Mouse (Mus musculus): ENCODE measurements around the gene Fry. TPM values are rescaled to one million over a fixed set of nuclear protein-coding genes. Genes with fewer than 3 reads are reported as not detected.
A peak's percentile ranks its signal among the peaks of the same experiment; 100 is the strongest.

Fry gene
- polyA plus RNA-seq, 1 experiment from 2014 or later = 8.8 TPM

- WGBS = 72% methylated on average over 4 of the region's 4 CpGs
- Histone ChIP-seq H3K4me2 (no peak overlapping the region), H3K27ac (ENCODE audit: low read depth, low read length) (no peak overlapping the region), H3K9ac (ENCODE audit: low read length) (no peak overlapping the region), H3K27me3 (ENCODE audit: control insufficient read depth, insufficient read depth, low read length) (no peaks in the 10 kb centered on the region), H3K4me1 (ENCODE audit: control insufficient read depth, insufficient read depth, low read length) (no peaks in the 10 kb centered on the region), H3K4me3 (ENCODE audit: low read depth, low read length) (no peak overlapping the region), H3K36me3 (ENCODE audit: control insufficient read depth, insufficient read depth, low read length) (no peaks in the 10 kb centered on the region), H3K9me3 (ENCODE audit: control insufficient read depth, low read length) (no peaks in the 10 kb centered on the region)
- DNase-seq (ENCODE audit: low spot score, missing footprints) (no peak), ATAC-seq (ENCODE audit: low FRiP score) (no peak)
These were observed 394.8 kb downstream of the Fry start for GRCm38 (mm10) chr5:150513264-150513663.

GRCm38 (mm10) chr5:150514027-150514426 is 395.6 kb downstream of the Fry start:
- DNase-seq (ENCODE audit: low spot score, missing footprints) = no peak
- H3K27me3 ChIP-seq (ENCODE audit: control insufficient read depth, insufficient read depth, low read length) = no peaks in the 10 kb centered on the region
- H3K9me3 ChIP-seq (ENCODE audit: control insufficient read depth, low read length) = no peaks in the 10 kb centered on the region
- no peak overlapping the region for H3K4me3 ChIP-seq (ENCODE audit: low read depth, low read length)
- no peaks in the 10 kb centered on the region for H3K4me1 ChIP-seq (ENCODE audit: control insufficient read depth, insufficient read depth, low read length)
- WGBS = 96% methylated on average over 1 of the region's 1 CpGs
- H3K9ac ChIP-seq (ENCODE audit: low read length) = no peak overlapping the region
- no peaks in the 10 kb centered on the region for H3K36me3 ChIP-seq (ENCODE audit: control insufficient read depth, insufficient read depth, low read length)
- H3K27ac ChIP-seq (ENCODE audit: low read depth, low read length) = no peak overlapping the region
- ATAC-seq (ENCODE audit: low FRiP score) = no peak
- H3K4me2 ChIP-seq = no peak overlapping the region

- H3K9ac ChIP-seq (ENCODE audit: low read length) = no peak within 1 kb of the TSS
- no peak within 1 kb of the TSS for H3K4me3 ChIP-seq (ENCODE audit: low read depth, low read length)
- no peaks in the 10 kb centered on the region for H3K4me1 ChIP-seq (ENCODE audit: control insufficient read depth, insufficient read depth, low read length)
- H3K27ac ChIP-seq (ENCODE audit: low read depth, low read length) = no peak within 1 kb of the TSS
- H3K27me3 ChIP-seq (ENCODE audit: control insufficient read depth, insufficient read depth, low read length) = no peaks in the 10 kb centered on the region
- no peaks in the 10 kb centered on the region for H3K9me3 ChIP-seq (ENCODE audit: control insufficient read depth, low read length)
- no peak within 1 kb of the TSS for H3K4me2 ChIP-seq
- no peaks in the 10 kb centered on the region for H3K36me3 ChIP-seq (ENCODE audit: control insufficient read depth, insufficient read depth, low read length)
- DNase-seq (ENCODE audit: low spot score, missing footprints) = no peak
- no peak for ATAC-seq (ENCODE audit: low FRiP score)
- 74% methylated on average over 4 of the region's 4 CpGs for WGBS
These were observed 399.6 kb downstream of the Fry start, which contains the start of gene Zar1l for GRCm38 (mm10) chr5:150518064-150518463. Zar1l (minus strand) TSS chr5:150518164.

GRCm38 (mm10) chr5:150519551-150519950 is 401.1 kb downstream of the Fry start:
- H3K9ac ChIP-seq (ENCODE audit: low read length) = no peak overlapping the region
- H3K4me3 ChIP-seq (ENCODE audit: low read depth, low read length) = no peak overlapping the region
- no peak overlapping the region for H3K4me2 ChIP-seq
- WGBS = 88% methylated on average over 1 of the region's 1 CpGs
- ATAC-seq (ENCODE audit: low FRiP score) (no peak), DNase-seq (ENCODE audit: low spot score, missing footprints) (no peak)
- H3K27ac ChIP-seq (ENCODE audit: low read depth, low read length) = no peak overlapping the region
- H3K36me3 ChIP-seq (ENCODE audit: control insufficient read depth, insufficient read depth, low read length) = no peaks in the 10 kb centered on the region
- H3K27me3 ChIP-seq (ENCODE audit: control insufficient read depth, insufficient read depth, low read length) = no peaks in the 10 kb centered on the region
- H3K4me1 ChIP-seq (ENCODE audit: control insufficient read depth, insufficient read depth, low read length) = no peaks in the 10 kb centered on the region
- H3K9me3 ChIP-seq (ENCODE audit: control insufficient read depth, low read length) = no peaks in the 10 kb centered on the region

- peak within 1 kb of the TSS; percentile 10; the same call in 1 of the 2 replicates for H3K27ac ChIP-seq (ENCODE audit: low read depth, low read length)
- H3K9me3 ChIP-seq (ENCODE audit: control insufficient read depth, low read length) = no peaks in the 10 kb centered on the region
- peak within 1 kb of the TSS; percentile 70 for H3K9ac ChIP-seq (ENCODE audit: low read length)
- 6% methylated on average over 60 of the region's 63 CpGs for WGBS
- no peaks in the 10 kb centered on the region for H3K27me3 ChIP-seq (ENCODE audit: control insufficient read depth, insufficient read depth, low read length)
- no peaks in the 10 kb centered on the region for H3K36me3 ChIP-seq (ENCODE audit: control insufficient read depth, insufficient read depth, low read length)
- H3K4me2 ChIP-seq = peak within 1 kb of the TSS; percentile 50
- peak within 1 kb of the TSS; percentile 48 for H3K4me3 ChIP-seq (ENCODE audit: low read depth, low read length)
- peak; percentile 99 for DNase-seq (ENCODE audit: low spot score, missing footprints)
- H3K4me1 ChIP-seq (ENCODE audit: control insufficient read depth, insufficient read depth, low read length) = no peaks in the 10 kb centered on the region
- ATAC-seq (ENCODE audit: low FRiP score) = peak; percentile 96
These were observed 403.8 kb downstream of the Fry start, which contains the start of gene Brca2 for GRCm38 (mm10) chr5:150521937-150522866. Brca2 (plus strand) TSS chr5:150522630.

GRCm38 (mm10) chr5:150522867-150523234 is 404.4 kb downstream of the Fry start:
- Histone ChIP-seq H3K4me3 (ENCODE audit: low read depth, low read length) (peak overlapping the region; percentile 48), H3K9ac (ENCODE audit: low read length) (peak overlapping the region; percentile 70), H3K27me3 (ENCODE audit: control insufficient read depth, insufficient read depth, low read length) (no peaks in the 10 kb centered on the region), H3K9me3 (ENCODE audit: control insufficient read depth, low read length) (no peaks in the 10 kb centered on the region), H3K27ac (ENCODE audit: low read depth, low read length) (peak overlapping the region; percentile 10; the same call in 1 of the 2 replicates), H3K36me3 (ENCODE audit: control insufficient read depth, insufficient read depth, low read length) (no peaks in the 10 kb centered on the region), H3K4me2 (peak overlapping the region; percentile 50), H3K4me1 (ENCODE audit: control insufficient read depth, insufficient read depth, low read length) (no peaks in the 10 kb centered on the region)
- ATAC-seq (ENCODE audit: low FRiP score) = no peak
- WGBS = 15% methylated on average over 11 of the region's 11 CpGs
- DNase-seq (ENCODE audit: low spot score, missing footprints) = no peak

GRCm38 (mm10) chr5:150525239-150525638 is 406.8 kb downstream of the Fry start:
- DNase-seq (ENCODE audit: low spot score, missing footprints) (no peak), ATAC-seq (ENCODE audit: low FRiP score) (no peak)
- Histone ChIP-seq H3K9ac (ENCODE audit: low read length) (no peak overlapping the region), H3K36me3 (ENCODE audit: control insufficient read depth, insufficient read depth, low read length) (no peaks in the 10 kb centered on the region), H3K27ac (ENCODE audit: low read depth, low read length) (no peak overlapping the region), H3K9me3 (ENCODE audit: control insufficient read depth, low read length) (no peaks in the 10 kb centered on the region), H3K27me3 (ENCODE audit: control insufficient read depth, insufficient read depth, low read length) (no peaks in the 10 kb centered on the region), H3K4me2 (no peak overlapping the region), H3K4me1 (ENCODE audit: control insufficient read depth, insufficient read depth, low read length) (no peaks in the 10 kb centered on the region), H3K4me3 (ENCODE audit: low read depth, low read length) (no peak overlapping the region)
- 84% methylated on average over 2 of the region's 2 CpGs for WGBS

- WGBS = 92% methylated on average over 1 of the region's 1 CpGs
- no peak overlapping the region for H3K9ac ChIP-seq (ENCODE audit: low read length)
- no peaks in the 10 kb centered on the region for H3K4me1 ChIP-seq (ENCODE audit: control insufficient read depth, insufficient read depth, low read length)
- no peaks in the 10 kb centered on the region for H3K27me3 ChIP-seq (ENCODE audit: control insufficient read depth, insufficient read depth, low read length)
- ATAC-seq (ENCODE audit: low FRiP score) = no peak
- DNase-seq (ENCODE audit: low spot score, missing footprints) = no peak
- H3K4me2 ChIP-seq = no peak overlapping the region
- peaks cover 22% of the 10 kb centered on the region for H3K36me3 ChIP-seq (ENCODE audit: control insufficient read depth, insufficient read depth, low read length)
- no peak overlapping the region for H3K27ac ChIP-seq (ENCODE audit: low read depth, low read length)
- no peaks in the 10 kb centered on the region for H3K9me3 ChIP-seq (ENCODE audit: control insufficient read depth, low read length)
- no peak overlapping the region for H3K4me3 ChIP-seq (ENCODE audit: low read depth, low read length)
These were observed 422.9 kb downstream of the Fry start for GRCm38 (mm10) chr5:150541302-150541701.

- Histone ChIP-seq H3K36me3 (ENCODE audit: control insufficient read depth, insufficient read depth, low read length) (peaks cover 13% of the 10 kb centered on the region), H3K4me1 (ENCODE audit: control insufficient read depth, insufficient read depth, low read length) (no peaks in the 10 kb centered on the region), H3K9me3 (ENCODE audit: control insufficient read depth, low read length) (no peaks in the 10 kb centered on the region), H3K4me3 (ENCODE audit: low read depth, low read length) (no peak overlapping the region), H3K4me2 (no peak overlapping the region), H3K9ac (ENCODE audit: low read length) (no peak overlapping the region), H3K27ac (ENCODE audit: low read depth, low read length) (no peak overlapping the region), H3K27me3 (ENCODE audit: control insufficient read depth, insufficient read depth, low read length) (no peaks in the 10 kb centered on the region)
- no peak for ATAC-seq (ENCODE audit: low FRiP score)
- DNase-seq (ENCODE audit: low spot score, missing footprints) = no peak
- 97% methylated on average over 2 of the region's 2 CpGs for WGBS
These were observed 424.7 kb downstream of the Fry start for GRCm38 (mm10) chr5:150543184-150543583.

All from midbrain, embryonic 11.5 days (tissue).